Mouse (Mus musculus) embryo, embryonic 10 days (tissue): Measurements from ENCODE around the gene Skp1a.
A peak's percentile ranks its signal among the peaks of the same experiment; 100 is the strongest.

ENCODE experiments used
- DNase-seq: peaks from one replicate; pipeline ENCODE4 v3.0.0-alpha.2; 2015; ENCODE audit warnings: low spot score

Gene Skp1a

DNA sequence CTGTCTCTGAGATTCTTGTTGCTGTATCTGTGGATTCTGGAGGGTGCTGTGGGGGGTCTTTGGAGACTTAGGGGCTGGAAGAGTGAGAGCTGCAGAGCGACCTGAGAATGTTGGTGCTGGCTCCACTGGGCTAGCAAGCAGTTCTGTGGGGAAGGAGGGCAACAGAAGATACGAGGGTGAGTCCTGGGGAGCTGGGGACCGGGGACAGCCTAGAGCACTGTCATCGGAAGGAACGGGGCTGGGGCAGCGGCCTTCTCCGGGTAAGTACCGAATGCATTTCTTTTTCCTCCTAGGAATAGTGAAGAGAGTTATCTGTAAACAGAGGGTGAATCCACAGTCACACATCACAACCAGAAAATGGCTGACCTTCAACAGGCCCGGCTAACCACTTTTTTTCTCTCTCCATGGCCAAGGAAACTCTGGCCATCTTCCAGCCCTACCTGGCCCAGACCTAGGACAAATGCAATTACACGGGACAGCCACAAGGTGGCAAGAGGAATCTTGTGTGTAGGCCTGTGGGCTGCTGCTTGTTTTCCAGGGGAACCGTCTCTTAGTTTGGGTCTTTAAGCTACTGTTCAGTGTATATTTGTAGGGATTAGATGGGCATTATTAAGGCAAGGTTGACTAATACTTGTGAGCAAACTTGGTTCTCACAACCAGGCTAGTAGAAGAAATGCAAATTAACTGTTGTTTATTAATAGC lies 22.0 kb downstream of the Skp1a start:
- DNase-seq: peak; percentile 86

DNA sequence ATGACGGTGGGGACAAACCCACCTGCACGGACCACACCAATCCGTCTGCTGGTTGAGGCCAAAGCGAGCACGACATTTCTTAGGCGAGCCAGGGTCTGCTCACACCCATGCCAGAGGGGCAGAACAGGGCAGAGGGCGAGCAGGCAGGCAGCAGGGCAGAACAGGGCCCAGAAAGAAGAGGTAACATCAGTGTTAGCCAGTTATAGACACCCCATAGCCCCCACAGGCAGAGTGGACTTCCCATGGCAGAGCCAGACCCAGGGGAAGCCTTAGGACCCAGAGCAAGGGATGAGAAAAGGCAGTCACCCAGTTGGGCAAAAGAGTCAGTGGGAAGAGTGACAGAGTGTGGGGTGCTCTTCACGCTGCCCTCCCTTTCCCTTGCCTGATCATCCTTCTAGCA lies 23.3 kb downstream of the Skp1a start:
- no peak for DNase-seq

- no peak for DNase-seq
These were observed 25.6 kb downstream of the Skp1a start for GRCm38 (mm10) chr11:52257376-52257775.

DNA sequence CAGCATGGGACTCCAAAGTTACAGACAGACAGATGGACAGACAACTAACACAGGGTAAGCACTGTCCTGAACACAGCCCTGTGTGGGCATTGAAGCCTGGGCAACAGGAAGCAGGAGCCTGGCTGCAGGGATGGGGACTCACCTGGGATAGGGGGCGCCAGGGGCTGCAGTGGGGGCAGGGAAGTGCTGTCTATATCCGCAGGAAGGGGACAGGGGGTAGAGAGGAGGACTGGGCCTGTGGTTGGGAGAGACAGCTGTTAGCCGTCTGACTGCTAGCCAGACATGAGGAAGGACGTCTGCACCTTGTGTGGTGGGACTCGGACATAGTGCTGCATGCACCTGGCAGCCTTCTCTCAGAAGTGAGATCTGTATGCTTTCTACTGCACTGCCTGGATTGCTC lies 26.9 kb downstream of the Skp1a start:
- no peak for DNase-seq

DNA sequence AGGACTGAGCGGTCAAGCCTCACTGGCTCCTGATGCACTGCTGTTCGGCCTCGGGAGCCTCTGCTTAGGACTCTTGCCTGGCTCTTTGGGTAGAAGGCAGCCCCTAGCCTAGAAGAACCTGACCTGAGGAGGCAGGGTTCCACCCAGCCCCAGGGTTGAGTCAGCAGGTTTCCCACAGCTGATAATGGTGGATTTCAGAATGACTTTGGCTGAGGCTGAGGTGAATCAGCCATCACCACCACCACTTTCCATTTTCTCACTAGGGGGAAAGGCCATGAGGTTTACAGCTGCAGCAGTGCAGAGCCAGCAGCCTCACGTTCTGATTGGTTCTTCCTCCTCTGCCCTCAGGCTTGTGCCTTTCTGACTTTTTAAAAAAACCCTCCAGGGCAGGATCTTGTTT lies 29.1 kb downstream of the Skp1a start:
- no peak for DNase-seq

DNA sequence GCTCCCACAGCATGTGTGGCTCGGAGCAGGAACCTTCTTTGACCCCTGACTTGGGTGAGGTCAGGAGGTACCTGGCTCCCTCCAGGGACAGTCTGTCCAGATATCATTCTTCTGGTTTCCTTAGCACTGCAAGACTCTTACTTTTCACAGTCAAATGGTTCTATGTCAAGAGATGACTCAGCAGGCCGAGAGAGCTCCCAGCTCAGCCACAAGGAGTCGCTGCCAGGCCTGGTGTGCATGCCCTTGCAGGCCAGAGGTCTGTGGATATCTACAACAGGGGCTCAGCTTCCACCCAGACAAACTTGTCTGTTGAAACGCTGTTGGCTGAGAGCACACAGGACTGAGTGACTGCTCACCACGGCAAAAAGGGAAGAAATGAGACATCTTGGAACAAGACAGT lies 30.1 kb downstream of the Skp1a start:
- DNase-seq: peak; percentile 61

GRCm38 (mm10) chr11:52262338-52262737 lies 30.5 kb downstream of the Skp1a start:
- no peak for DNase-seq

DNA sequence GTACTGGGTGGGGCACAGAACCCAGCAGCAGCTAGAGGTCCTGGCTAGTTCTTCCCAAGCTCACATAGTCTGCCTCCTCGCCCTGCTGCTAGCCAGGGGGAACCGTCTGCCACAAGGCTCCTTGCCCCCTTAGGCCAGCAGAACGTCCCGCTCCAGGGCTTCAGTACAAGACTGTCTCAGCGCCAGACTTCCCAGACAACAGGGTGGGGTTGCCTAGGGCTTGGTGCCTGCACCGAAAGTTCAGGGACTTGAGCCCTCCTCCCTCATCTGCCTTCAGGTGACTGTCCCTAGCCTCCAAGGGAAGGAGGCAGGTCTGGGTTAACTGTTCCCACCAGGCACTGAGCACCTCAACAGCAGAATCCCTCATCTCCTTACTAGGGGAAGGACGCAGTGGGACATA lies 33.1 kb downstream of the Skp1a start:
- DNase-seq: no peak

GRCm38 (mm10) chr11:52265616-52266307 lies 34.0 kb downstream of the Skp1a start:
- no peak for DNase-seq

DNA sequence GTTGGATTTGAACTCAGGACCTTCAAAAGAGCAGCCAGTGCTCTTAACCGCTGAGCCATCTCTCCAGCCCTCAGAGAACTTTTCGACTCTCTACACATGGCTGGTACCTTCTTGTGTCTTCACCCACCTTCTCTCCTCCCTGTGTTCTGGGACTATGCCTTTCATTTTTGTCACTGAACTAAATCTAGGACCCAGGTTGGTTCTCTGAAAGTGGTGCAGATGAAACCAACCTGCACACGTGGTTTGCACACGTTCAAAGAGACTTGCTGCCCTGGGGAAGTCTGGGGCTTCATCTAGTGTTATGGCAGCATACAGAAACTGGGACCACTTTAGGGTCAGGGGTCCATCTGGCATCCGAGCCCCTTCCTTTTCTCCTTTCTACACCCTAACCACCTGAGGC lies 35.5 kb downstream of the Skp1a start:
- DNase-seq: no peak

GRCm38 (mm10) chr11:52268104-52268835 lies 36.5 kb downstream of the Skp1a start:
- DNase-seq: no peak

GRCm38 (mm10) chr11:52269841-52270240 lies 38.0 kb downstream of the Skp1a start:
- DNase-seq: no peak

DNA sequence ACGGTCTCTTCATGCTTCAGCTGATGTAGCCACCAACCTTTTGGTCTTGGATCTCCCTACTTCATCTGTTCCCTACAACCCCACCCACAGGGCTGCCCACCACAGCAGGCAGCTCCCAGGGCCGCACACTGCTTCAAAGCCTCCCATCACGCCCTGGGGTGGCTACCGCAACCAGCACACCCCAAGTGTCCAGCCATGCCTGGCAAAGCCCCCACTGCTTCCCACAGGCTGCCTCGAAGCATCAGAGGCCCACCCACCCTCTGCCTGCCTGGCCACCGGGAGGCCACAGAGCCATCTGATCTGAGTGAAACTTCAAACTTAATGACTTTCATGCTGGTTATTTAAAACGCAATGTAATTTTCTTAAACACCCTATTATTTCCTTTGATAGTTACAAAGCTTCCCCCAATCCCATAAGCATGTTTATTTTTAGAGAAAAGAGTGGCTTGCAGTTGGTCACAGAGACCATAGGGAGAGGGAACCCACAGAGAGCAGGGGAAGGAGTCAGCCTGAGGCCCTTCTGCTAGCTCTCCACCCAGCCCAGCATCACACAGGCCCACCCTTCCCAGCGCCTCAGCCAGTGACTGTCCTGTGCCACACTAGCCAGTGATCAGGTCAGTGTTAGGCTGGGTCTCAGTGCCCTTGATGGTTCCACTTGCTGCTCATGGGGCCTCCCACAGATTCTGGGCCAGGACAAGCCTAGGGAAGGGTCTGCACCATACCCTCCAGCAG lies 40.1 kb downstream of the Skp1a start:
- DNase-seq: no peak

DNA sequence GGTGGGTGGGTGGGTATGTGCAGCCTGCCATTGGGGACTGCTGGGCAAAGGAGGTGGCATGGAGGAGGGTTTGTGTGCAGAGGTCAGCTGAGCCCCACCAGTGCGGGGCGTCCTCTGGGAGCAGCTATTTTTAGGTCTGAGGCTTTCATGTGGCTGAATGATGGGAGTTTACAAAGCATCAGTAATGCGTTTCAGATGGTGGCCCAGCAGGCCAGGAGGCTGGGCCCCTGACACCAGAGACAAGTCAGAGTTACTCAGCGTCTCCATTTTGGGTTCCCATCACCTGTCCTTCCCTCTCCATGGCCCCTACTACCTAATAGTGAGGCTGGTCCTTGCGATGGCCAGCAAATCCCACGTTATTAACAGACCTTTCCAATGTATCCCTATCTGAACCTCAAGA lies 40.8 kb downstream of the Skp1a start:
- peak; percentile 48 for DNase-seq

DNA sequence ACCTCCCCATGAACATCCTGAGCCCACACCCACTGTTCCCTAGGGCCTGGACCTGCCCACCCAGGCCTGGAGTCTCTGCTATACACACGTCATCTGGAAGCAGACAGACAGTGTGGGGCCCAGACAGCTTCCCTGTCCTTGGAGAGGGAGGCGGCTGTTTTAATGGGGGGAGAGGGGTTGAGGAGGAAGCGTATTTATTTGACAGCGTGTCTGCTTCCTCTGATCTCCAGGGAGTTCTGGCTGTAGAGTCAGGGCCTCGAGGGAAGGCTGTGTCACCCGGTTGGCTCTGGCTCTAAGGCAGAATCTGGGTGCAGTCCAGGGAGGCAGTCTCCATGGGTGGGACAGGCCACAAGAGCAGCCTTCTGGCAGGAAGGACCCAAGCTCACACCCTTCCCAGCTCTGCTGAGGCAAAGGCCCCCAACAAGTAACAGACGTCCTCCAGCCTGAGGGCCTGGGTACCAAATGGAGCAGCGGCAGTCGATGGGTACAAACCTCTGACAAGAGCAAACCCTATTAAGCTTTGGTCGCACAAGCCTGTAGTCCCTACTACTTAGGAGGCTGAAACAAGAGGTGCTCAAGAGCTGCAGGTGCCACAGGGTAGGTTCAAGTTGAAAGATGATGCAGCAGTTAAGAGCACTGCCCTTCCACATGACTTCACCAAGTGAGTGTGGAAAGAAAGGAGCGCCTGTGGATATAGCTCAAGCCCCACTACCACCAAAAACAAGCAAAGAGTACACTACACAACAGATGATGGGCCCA lies 41.6 kb downstream of the Skp1a start:
- DNase-seq: no peak

DNA sequence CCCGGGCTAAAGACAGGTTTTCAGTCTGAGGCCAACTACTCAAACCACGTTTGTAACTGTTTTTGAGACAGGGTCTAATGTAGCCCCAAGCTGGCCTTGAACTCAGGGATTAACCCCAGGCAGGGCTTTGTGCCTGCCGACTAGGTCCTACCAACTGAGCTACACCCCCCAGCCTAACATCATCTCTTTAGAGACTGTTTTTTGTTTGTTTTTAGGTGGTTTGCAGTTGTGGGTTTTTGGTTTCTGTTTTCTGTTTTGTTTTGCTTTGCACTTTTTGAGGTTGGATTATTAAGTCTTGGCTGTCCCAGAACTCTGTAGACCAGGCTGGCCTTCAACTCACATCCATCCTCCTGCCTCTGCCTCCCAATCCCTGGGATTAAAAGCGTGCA lies 42.1 kb downstream of the Skp1a start:
- no peak for DNase-seq

- DNase-seq: no peak
These were observed 42.8 kb downstream of the Skp1a start for GRCm38 (mm10) chr11:52274456-52275112.

GRCm38 (mm10) chr11:52275366-52275765 lies 43.6 kb downstream of the Skp1a start:
- no peak for DNase-seq

DNA sequence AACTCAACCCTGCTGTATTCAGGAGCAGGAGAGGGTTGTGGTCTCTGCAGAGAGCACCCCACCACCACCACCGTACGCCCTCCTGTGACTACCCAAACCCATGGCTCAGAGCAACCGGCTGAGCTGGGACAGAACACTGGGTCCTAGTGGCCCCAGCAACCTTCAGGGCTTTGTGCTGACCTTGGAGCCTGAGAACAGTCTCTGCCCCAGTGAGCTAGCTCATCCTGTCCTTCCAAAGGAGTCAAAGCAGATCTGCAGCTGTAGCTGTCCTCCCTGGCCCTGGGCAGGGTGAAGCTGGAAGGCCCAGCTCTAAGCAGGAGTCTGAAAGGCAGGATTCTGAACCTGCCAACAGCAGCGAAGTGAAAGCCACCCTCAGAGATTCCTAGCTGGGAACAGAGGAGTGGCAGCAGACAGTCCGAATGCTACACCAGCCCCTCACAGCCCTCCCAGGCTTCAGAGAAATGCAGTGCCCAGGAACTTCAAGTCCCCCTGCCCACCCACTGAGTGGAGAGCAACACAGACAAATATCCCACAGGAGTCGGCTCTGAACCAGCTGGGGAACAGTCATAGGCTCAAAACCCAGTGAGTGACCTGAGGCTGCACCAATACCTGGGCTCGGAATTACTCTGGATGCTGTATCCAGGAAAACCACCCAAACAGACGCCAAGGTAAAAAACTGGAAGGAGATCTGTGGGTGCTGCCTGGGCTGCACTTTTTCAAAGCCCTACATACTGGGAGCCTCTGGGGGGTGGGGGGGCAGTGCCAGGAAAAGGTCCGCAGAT lies 44.2 kb downstream of the Skp1a start:
- no peak for DNase-seq

DNA sequence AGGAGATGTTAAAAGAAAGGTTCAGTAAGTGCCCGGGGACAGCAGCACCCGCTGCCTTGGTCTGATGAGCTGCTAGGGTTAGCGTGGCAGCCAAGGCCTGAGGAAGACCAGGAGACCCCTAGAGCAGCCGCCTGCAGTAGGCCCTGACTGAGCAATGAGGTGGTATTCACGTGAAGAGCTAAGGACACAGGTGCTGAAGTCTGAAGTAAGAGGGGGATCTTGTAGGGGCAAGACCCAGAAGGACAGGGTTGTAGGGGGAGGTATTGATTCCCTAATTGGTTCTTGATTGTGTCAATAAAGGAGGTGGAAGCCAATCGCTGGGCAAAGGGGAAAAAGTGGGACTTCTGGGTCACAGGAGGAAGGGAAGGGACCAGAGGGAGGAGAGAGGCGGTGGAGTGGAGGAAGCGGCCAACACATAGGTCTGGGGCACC lies 45.2 kb downstream of the Skp1a start:
- DNase-seq: no peak
